Mouse (Mus musculus) olfactory bulb, adult 2 months (tissue): ENCODE measurements around the gene Grin3b. TPM values are rescaled to one million over a fixed set of nuclear protein-coding genes. Genes with fewer than 3 reads are reported as not detected.
A peak's percentile ranks its signal among the peaks of the same experiment; 100 is the strongest.

ENCODE experiments used
- H3K27ac ChIP-seq: fragments of 200-500 bp; 2 replicates; pipeline ENCODE4 v1.5.1; 2012; ENCODE audit warnings: low read depth, low read length; ENCODE audit not compliant: insufficient read depth
- H3K4me1 ChIP-seq: fragments of 200-500 bp; 2 replicates; pipeline ENCODE4 v1.6.1; 2012; ENCODE audit warnings: low read length; ENCODE audit not compliant: control insufficient read depth, insufficient read depth
- H3K4me3 ChIP-seq: fragments of 200-500 bp; 2 replicates; pipeline ENCODE4 v1.5.1; 2012; ENCODE audit warnings: mild to moderate bottlenecking, low read depth, low read length, moderate library complexity; ENCODE audit not compliant: insufficient read depth
- CTCF ChIP-seq: fragments of 200-500 bp; IDR thresholded peaks from 2 replicates; pipeline ENCODE4 v1.5.1; 2012; ENCODE audit warnings: low read depth, mild to moderate bottlenecking, low read length, moderate library complexity; ENCODE audit not compliant: insufficient read depth
- POLR2A ChIP-seq: fragments of 200-500 bp; IDR thresholded peaks from 2 replicates; pipeline ENCODE4 v1.6.1; 2012; ENCODE audit warnings: mild to moderate bottlenecking, low read depth, low read length, moderate library complexity; ENCODE audit not compliant: insufficient read depth
- WGBS: fragments of 180-500 bp; shearing (Covaris S2); methylation state at CpG from one replicate; pipeline ENCODE4 v1.1.7; 2018; 5-methylcytosine and 5-hydroxymethylcytosine counted together
- polyA plus RNA-seq: library from polyadenylated mRNA; stranded (reverse); fragments of >200 nt; gene quantifications from 2 replicates; pipeline ENCODE4 v1.2.4, GENCODE M21; 2012; ENCODE audit warnings: low replicate concordance; ENCODE audit not compliant: missing spikeins, insufficient read depth, insufficient read length

The Grin3b gene
- polyA plus RNA-seq, 1 experiment: not detected

DNA sequence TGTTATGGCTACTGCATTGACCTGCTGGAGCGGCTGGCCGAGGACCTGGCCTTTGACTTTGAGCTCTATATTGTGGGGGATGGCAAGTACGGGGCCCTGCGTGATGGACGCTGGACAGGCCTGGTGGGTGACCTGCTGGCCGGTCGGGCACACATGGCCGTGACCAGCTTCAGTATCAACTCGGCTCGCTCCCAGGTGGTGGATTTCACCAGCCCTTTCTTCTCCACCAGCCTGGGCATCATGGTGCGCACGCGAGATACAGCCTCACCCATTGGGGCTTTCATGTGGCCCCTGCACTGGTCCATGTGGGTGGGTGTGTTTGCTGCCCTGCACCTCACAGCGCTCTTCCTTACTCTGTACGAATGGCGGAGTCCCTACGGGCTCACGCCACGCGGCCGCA, 3.6 kb downstream of the Grin3b start:
- 90% methylated on average over 21 of the region's 21 CpGs for WGBS
- Histone ChIP-seq H3K4me3 (no peak overlapping the region), H3K27ac (no peak overlapping the region), H3K4me1 (peaks cover 7% of the 10 kb centered on the region; the same call in 1 of the 2 replicates)
- TF ChIP-seq POLR2A (no peak), CTCF (no peak)

- Histone ChIP-seq H3K27ac (no peak overlapping the region), H3K4me3 (no peak overlapping the region), H3K4me1 (peaks cover 7% of the 10 kb centered on the region; the same call in 1 of the 2 replicates)
- WGBS: 87% methylated on average over 8 of the region's 8 CpGs
- TF ChIP-seq POLR2A: no peak
- no peak for TF ChIP-seq CTCF
Observed at GRCm38 (mm10) chr10:79974668-79975067, 4.2 kb downstream of the Grin3b start.

- WGBS: 89% methylated on average over 28 of the region's 28 CpGs
- no peak for TF ChIP-seq CTCF
- no peak for TF ChIP-seq POLR2A
- H3K4me1 ChIP-seq: peaks cover 8% of the 10 kb centered on the region
- no peak overlapping the region for H3K27ac ChIP-seq
- no peak overlapping the region for H3K4me3 ChIP-seq
Observed at GRCm38 (mm10) chr10:79976071-79976721, 5.7 kb downstream of the Grin3b start.

DNA sequence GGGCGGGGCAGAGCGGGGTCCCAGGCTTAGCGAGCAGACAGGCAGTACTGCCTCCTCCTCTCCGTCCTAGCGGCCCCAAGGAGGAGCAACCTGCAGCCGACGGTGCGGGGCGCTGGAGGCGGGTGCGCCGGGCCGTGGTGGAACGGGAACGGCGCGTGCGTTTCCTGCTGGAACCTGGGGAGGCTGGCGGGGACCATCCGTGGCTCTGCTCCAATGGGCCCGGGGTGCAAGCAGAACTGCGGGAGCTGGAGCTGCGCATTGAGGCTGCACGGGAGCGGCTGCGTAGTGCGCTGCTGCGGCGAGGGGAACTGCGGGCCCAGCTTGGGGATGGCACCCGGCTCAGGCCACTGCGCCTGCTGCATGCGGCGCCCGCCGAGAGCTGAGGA, 6.2 kb downstream of the Grin3b start:
- peaks cover 13% of the 10 kb centered on the region for H3K4me1 ChIP-seq
- TF ChIP-seq CTCF: no peak
- no peak for TF ChIP-seq POLR2A
- WGBS: 79% methylated on average over 36 of the region's 36 CpGs
- H3K27ac ChIP-seq: no peak overlapping the region
- H3K4me3 ChIP-seq: no peak overlapping the region

DNA sequence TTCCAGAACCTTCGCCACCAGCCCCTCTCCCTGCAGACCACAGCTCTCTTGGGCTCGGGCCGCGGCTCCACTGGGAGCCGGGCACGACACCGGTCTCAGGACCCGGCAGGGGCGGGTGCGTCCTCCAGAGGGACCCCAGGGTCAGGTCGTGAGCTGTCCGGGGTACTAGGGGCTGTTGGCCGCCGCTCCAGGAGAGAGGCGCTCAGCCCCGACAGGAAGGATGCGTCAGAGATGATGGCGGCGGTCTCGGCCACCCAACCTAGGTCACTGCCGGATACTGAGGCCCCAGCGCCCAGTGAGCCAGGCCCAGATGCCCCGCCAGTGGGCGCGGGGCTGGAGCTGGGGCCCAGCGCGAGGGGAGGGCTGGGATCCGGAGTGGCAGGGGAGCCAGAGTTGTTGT, 6.8 kb downstream of the Grin3b start:
- H3K4me1 ChIP-seq: peaks cover 16% of the 10 kb centered on the region
- H3K4me3 ChIP-seq: no peak overlapping the region
- WGBS: 87% methylated on average over 28 of the region's 28 CpGs
- H3K27ac ChIP-seq: no peak overlapping the region
- TF ChIP-seq CTCF (no peak), POLR2A (no peak)

- 95% methylated on average over 21 of the region's 21 CpGs for WGBS
- Histone ChIP-seq H3K27ac (no peak overlapping the region), H3K4me3 (no peak overlapping the region), H3K4me1 (peaks cover 23% of the 10 kb centered on the region)
- TF ChIP-seq CTCF (no peak), POLR2A (no peak)
Observed at GRCm38 (mm10) chr10:79978061-79978460, 7.5 kb downstream of the Grin3b start.

DNA sequence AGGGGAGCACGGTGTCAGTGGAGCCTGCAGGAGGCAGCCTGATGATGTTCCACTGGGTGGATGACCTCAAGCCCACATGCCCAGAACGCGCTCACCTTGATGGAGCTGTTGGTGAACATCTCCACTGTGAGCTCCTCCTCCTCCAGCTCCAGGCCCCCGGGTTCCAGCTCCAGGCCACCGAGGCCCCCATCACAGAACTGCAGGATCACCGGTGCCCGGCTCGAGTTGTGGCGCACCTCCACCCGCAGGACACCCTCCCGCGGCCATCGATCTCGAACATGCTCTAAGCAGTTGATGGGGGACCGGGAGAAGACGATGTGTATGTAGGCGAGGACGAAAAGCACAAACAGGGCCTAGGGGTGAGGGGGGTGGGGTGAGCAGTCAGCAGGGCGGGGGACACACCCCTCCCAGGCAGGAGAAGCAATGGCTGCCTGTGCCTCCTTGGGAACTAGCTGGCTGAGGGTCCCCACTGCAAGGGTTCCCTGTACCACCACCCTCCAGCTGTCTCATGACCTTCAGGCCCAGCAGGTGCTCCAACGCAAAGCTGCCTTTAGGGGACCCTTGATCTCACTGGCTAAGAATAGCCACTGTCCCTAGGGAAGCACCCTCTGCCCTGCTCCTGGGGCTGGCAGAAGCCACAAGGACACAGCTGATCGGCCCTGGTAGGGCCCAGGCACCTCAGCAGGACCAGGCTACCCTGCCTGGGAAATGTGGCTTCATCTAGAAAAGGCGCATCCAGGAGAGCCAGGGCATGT, 9.1 kb downstream of the Grin3b start:
- no peak for TF ChIP-seq POLR2A
- TF ChIP-seq CTCF: no peak
- peaks cover 28% of the 10 kb centered on the region for H3K4me1 ChIP-seq
- no peak overlapping the region for H3K4me3 ChIP-seq
- WGBS: 90% methylated on average over 22 of the region's 22 CpGs
- no peak overlapping the region for H3K27ac ChIP-seq

- peak overlapping the region; percentile 73 for H3K4me3 ChIP-seq
- TF ChIP-seq POLR2A (no peak), CTCF (no peak)
- WGBS: 57% methylated on average over 5 of the region's 5 CpGs
- no peak overlapping the region for H3K27ac ChIP-seq
- peaks cover 40% of the 10 kb centered on the region for H3K4me1 ChIP-seq
Observed at GRCm38 (mm10) chr10:79983205-79983604, 12.7 kb downstream of the Grin3b start.

- WGBS: 1% methylated on average over 21 of the region's 21 CpGs
- TF ChIP-seq CTCF: no peak
- no peak for TF ChIP-seq POLR2A
- Histone ChIP-seq H3K4me3 (peak overlapping the region; percentile 73), H3K27ac (0 out of 2 replicates have a peak overlapping the region, but pooled peaks have one; percentile 12), H3K4me1 (peaks cover 45% of the 10 kb centered on the region)
Observed at GRCm38 (mm10) chr10:79983670-79984069, 13.2 kb downstream of the Grin3b start.
